Mouse (Mus musculus): ENCODE data around the gene Chrm1. TPM values are rescaled to one million over a fixed set of nuclear protein-coding genes. Genes with fewer than 3 reads are reported as not detected.
A peak's percentile ranks its signal among the peaks of the same experiment; 100 is the strongest.

Gene Chrm1
- polyA plus RNA-seq, 1 experiment from 2014 or later, result 0.05 TPM

DNA sequence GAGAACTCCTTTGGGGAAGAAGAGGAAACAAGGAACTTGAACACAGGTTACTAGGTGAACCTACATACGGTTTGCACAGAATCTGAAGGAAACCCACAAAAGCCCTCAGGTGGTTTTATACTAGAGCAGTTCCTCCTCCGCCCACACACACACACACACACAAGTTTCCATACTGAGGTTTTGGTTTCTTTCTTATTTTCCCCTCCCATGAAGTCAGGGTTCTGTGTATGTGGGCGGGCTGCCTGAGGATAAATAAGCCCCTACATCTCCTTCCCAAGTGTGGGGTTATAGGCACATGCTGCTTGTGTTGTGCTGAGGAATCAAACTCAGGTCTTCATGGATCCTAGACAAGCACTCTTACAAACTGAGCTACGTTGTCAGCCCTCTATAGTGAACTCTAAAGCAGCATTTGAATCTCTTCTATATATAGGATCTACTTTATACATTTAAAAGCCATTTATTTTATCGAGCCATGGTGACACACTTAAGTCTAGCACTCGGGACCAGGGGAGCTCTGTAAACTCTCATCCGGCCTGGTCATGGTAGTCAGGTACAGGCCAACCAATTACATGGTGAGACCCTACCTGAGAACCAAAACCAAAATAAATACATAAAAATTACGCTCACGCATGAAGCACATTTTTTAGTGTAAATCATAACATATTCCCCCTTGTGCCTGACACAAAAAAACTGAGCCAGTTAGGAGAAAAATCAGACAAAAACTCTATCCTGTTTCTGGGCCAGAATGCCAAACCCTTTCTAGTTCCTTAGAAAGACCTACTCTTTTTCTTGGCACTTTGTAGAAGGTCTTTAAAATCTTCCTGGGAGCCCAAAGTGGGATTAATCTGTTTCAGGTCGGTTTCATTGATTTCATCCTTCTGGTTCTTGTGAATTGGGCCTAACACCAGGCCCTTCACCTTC, 48.6 kb downstream of the Chrm1 start:
- Histone ChIP-seq H3K4me3 (ENCODE audit: low read depth, low read length) (peak overlapping the region; percentile 91), H3K9ac (ENCODE audit: low read length) (peak overlapping the region; percentile 94), H3K9me3 (ENCODE audit: control insufficient read depth, low read length) (no peaks in the 10 kb centered on the region), H3K27me3 (ENCODE audit: control insufficient read depth, insufficient read depth, low read length) (no peaks in the 10 kb centered on the region), H3K36me3 (ENCODE audit: control insufficient read depth, insufficient read depth, low read length) (peaks cover 20% of the 10 kb centered on the region), H3K4me2 (ENCODE audit: low read depth) (peak overlapping the region; percentile 74), H3K27ac (ENCODE audit: low read depth, low read length) (peak overlapping the region; percentile 88), H3K4me1 (ENCODE audit: control insufficient read depth, insufficient read depth, low read length) (peaks cover 15% of the 10 kb centered on the region)
- ATAC-seq (ENCODE audit: insufficient read depth, low FRiP score, low TSS enrichment) (no peak), DNase-seq (ENCODE audit: low spot score) (no peak)
- WGBS, result 63% methylated on average over 10 of the region's 10 CpGs

DNA sequence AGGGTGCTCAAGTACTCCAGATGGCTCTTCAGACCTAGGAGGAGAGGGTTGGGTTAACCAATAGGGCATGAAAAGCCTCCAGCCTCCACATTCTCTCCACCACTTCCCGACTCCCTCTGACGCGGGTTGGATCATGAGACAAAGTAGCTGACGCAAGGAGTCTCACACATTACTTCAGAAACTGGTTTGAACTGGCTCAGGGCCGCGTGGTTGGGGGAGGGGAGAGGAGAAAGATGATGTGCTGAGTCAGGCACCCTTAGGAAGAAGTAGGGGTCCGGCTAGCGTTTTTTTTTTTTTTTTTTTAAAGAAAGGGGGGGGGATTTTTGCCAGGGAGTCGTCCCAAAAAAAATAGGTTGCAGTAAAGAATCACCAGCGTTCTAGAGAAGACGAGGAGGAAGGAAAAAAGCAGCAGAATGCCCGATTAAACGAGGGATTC, 49.3 kb downstream of the Chrm1 start:
- peak; percentile 90 for DNase-seq (ENCODE audit: low spot score)
- H3K4me2 ChIP-seq (ENCODE audit: low read depth), result peak overlapping the region; percentile 74
- no peaks in the 10 kb centered on the region for H3K9me3 ChIP-seq (ENCODE audit: control insufficient read depth, low read length)
- peak overlapping the region; percentile 94 for H3K9ac ChIP-seq (ENCODE audit: low read length)
- peaks cover 15% of the 10 kb centered on the region for H3K4me1 ChIP-seq (ENCODE audit: control insufficient read depth, insufficient read depth, low read length)
- peaks cover 16% of the 10 kb centered on the region for H3K36me3 ChIP-seq (ENCODE audit: control insufficient read depth, insufficient read depth, low read length)
- no peaks in the 10 kb centered on the region for H3K27me3 ChIP-seq (ENCODE audit: control insufficient read depth, insufficient read depth, low read length)
- peak overlapping the region; percentile 91 for H3K4me3 ChIP-seq (ENCODE audit: low read depth, low read length)
- WGBS, result under 1% methylated on average over 13 of the region's 13 CpGs
- ATAC-seq (ENCODE audit: insufficient read depth, low FRiP score, low TSS enrichment), result peak; percentile 80
- H3K27ac ChIP-seq (ENCODE audit: low read depth, low read length), result peak overlapping the region; percentile 88

DNA sequence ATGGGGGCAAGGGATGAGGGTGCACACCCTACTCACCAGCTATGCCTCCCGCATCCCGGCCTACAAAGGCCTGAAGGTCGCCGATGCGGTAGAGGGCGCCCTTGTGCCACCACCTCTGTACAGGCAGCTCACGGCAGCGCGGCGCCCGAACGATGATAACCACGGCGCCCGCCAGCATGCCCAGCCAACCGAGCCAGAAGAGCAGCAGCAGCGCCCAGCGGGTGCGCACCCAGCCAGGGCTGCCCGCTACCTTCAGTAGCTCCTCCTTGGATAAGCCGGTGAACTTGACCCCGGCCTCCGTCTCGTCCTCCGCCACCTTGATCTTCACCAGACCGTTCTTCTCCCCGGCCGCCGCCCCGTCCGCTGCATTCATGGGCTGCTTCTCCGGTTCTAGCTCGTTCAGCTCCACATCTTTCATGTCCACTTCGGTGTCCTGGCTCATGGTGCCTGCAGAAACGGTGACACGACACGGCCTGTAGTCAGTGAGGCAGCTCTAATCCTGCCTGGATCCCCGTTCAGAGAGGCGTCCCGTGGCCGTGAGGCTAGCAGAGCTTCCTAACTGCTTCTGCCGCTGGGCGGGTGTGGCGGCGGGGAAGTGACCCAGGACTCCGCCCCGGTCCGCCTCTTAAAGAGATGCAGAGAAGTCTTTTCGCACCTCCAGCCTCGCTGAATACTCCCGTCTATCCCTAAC, 49.9 kb downstream of the Chrm1 start:
- Histone ChIP-seq H3K9me3 (ENCODE audit: control insufficient read depth, low read length) (no peaks in the 10 kb centered on the region), H3K9ac (ENCODE audit: low read length) (peak overlapping the region; percentile 94), H3K4me2 (ENCODE audit: low read depth) (peak overlapping the region; percentile 74), H3K4me1 (ENCODE audit: control insufficient read depth, insufficient read depth, low read length) (peaks cover 15% of the 10 kb centered on the region), H3K36me3 (ENCODE audit: control insufficient read depth, insufficient read depth, low read length) (peaks cover 10% of the 10 kb centered on the region), H3K27ac (ENCODE audit: low read depth, low read length) (peak overlapping the region; percentile 88), H3K4me3 (ENCODE audit: low read depth, low read length) (peak overlapping the region; percentile 91), H3K27me3 (ENCODE audit: control insufficient read depth, insufficient read depth, low read length) (no peaks in the 10 kb centered on the region)
- ATAC-seq (ENCODE audit: insufficient read depth, low FRiP score, low TSS enrichment) (peak; percentile 93), DNase-seq (ENCODE audit: low spot score) (peak; percentile 92)
- WGBS, result under 1% methylated on average over 44 of the region's 51 CpGs

DNA sequence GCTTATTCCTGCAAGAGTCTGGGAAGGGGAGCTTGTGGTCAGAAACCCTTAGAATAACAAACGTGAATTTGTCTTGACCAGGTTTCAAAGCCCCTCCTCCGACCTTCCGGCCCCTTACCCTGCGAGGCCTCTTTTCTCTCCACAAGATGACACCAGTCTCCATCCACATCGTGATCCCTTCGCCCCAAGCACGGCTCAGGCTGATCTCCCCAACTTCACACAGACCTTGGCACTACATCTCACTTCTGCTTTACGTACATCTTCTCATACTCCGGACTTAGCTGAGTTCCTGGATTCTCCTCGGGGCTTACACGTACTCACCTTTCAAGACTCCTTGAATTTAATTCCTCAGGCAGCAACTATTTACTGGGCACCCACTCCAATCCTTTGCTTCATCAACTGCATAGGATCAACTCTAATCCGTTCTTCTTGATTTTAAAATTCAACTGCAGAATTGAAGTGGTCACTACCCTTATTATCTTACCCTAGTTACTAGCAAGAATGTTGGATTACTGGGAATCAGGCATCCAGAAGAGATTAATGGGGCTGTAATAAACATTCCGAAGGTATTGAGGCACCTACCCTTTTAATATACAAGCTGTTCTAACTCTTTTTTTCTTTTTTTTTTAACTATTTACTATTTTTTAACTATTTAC, 50.5 kb downstream of the Chrm1 start:
- Histone ChIP-seq H3K27me3 (ENCODE audit: control insufficient read depth, insufficient read depth, low read length) (no peaks in the 10 kb centered on the region), H3K4me1 (ENCODE audit: control insufficient read depth, insufficient read depth, low read length) (peaks cover 15% of the 10 kb centered on the region), H3K36me3 (ENCODE audit: control insufficient read depth, insufficient read depth, low read length) (peaks cover 6% of the 10 kb centered on the region; the same call in 1 of the 2 replicates), H3K9me3 (ENCODE audit: control insufficient read depth, low read length) (no peaks in the 10 kb centered on the region), H3K4me2 (ENCODE audit: low read depth) (peak overlapping the region; percentile 74), H3K27ac (ENCODE audit: low read depth, low read length) (peak overlapping the region; percentile 88; the same call in 1 of the 2 replicates), H3K9ac (ENCODE audit: low read length) (peak overlapping the region; percentile 94), H3K4me3 (ENCODE audit: low read depth, low read length) (peak overlapping the region; percentile 91)
- WGBS, result 7% methylated on average over 13 of the region's 13 CpGs
- ATAC-seq (ENCODE audit: insufficient read depth, low FRiP score, low TSS enrichment) (peak; percentile 33; the same call in 1 of the 2 replicates), DNase-seq (ENCODE audit: low spot score) (no peak)

DNA sequence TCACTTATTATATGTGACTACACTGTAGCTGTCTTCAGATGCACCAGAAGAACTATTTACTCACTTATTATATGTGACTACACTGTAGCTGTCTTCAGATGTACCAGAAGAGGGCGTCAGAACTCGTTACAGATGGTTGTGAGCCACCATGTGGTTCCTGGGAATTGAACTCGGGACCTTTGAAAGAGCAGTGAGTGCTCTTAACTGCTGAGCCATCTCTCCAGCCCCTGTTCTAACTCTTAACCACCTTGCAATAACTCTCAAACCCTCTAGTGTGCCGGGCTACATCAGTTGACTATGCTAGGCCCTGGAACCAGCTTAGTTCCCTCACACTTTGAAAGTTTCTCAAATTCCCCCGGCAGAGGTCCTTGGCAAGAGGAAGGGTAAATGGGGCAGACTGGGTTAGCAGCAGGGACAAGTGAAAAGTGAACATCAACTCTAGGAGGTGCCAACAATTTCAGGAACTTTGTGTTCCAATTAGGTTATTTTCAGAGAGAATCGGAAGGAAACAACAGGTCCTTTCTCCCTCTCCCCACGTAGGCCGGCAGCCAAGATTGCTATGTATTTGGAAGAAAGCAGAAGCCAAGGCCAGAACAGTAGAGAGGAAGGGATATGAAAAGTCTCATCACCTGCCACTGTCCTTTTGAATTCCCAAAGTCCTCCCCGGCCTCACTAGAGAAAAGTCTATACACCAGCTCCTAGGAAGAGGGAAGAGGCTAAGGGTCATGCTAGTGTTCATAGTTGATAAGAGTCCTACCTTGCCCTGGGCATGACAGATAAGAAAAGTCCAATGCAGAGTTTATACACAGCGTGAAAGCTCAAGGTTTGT, 51.3 kb downstream of the Chrm1 start:
- no peaks in the 10 kb centered on the region for H3K27me3 ChIP-seq (ENCODE audit: control insufficient read depth, insufficient read depth, low read length)
- H3K36me3 ChIP-seq (ENCODE audit: control insufficient read depth, insufficient read depth, low read length), result 0 out of 2 replicates have a peak, but pooled peaks cover 2% of the 10 kb centered on the region
- peaks cover 15% of the 10 kb centered on the region for H3K4me1 ChIP-seq (ENCODE audit: control insufficient read depth, insufficient read depth, low read length)
- H3K9ac ChIP-seq (ENCODE audit: low read length), result no peak overlapping the region
- ATAC-seq (ENCODE audit: insufficient read depth, low FRiP score, low TSS enrichment) (no peak), DNase-seq (ENCODE audit: low spot score) (no peak)
- H3K4me3 ChIP-seq (ENCODE audit: low read depth, low read length), result no peak overlapping the region
- no peak overlapping the region for H3K27ac ChIP-seq (ENCODE audit: low read depth, low read length)
- WGBS, result 80% methylated on average over 10 of the region's 10 CpGs
- no peaks in the 10 kb centered on the region for H3K9me3 ChIP-seq (ENCODE audit: control insufficient read depth, low read length)
- no peak overlapping the region for H3K4me2 ChIP-seq (ENCODE audit: low read depth)

- Histone ChIP-seq H3K4me2 (ENCODE audit: low read depth) (no peak overlapping the region), H3K27ac (ENCODE audit: low read depth, low read length) (no peak overlapping the region), H3K4me3 (ENCODE audit: low read depth, low read length) (no peak overlapping the region), H3K9ac (ENCODE audit: low read length) (no peak overlapping the region), H3K4me1 (ENCODE audit: control insufficient read depth, insufficient read depth, low read length) (peaks cover 15% of the 10 kb centered on the region), H3K9me3 (ENCODE audit: control insufficient read depth, low read length) (no peaks in the 10 kb centered on the region), H3K36me3 (ENCODE audit: control insufficient read depth, insufficient read depth, low read length) (0 out of 2 replicates have a peak, but pooled peaks cover 2% of the 10 kb centered on the region), H3K27me3 (ENCODE audit: control insufficient read depth, insufficient read depth, low read length) (no peaks in the 10 kb centered on the region)
- ATAC-seq (ENCODE audit: insufficient read depth, low FRiP score, low TSS enrichment), result no peak
- WGBS, result 57% methylated on average over 10 of the region's 10 CpGs
- DNase-seq (ENCODE audit: low spot score), result no peak
Observed at GRCm38 (mm10) chr19:8715868-8716766, 52.5 kb downstream of the Chrm1 start.

DNA sequence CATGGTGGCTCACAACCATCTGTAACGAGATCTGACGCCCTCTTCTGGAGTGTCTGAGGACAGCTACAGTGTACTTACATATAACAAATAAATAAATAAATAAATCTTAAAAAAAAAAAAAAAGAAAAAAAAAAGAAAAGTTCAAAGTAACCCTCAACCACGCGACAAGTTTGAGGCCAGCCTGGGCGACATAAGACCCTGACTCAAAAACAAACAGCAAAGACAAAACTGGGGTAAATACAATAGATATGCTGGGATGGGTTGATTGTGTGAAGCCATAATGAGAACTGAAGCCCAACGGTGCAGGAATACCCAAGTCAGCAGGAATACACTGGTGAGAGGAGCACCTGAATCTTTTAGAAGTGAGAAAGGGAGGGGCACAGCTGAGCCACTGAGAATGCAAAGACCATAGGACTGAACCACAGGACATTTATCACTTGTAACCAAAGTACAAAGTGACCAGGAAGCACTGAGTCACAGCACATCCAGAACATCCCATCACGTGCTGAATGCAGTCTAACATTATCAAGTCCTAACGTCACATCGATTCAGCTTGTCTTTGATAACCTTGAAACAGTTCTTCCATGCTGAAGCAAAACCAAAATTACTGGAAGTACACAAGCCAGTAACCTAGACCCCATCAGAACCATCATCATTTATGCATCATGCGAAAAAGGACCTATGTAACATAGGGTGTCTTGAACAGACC, 53.3 kb downstream of the Chrm1 start:
- WGBS, result 69% methylated on average over 8 of the region's 10 CpGs
- peaks cover 10% of the 10 kb centered on the region for H3K4me1 ChIP-seq (ENCODE audit: control insufficient read depth, insufficient read depth, low read length)
- no peak overlapping the region for H3K27ac ChIP-seq (ENCODE audit: low read depth, low read length)
- H3K27me3 ChIP-seq (ENCODE audit: control insufficient read depth, insufficient read depth, low read length), result no peaks in the 10 kb centered on the region
- H3K9me3 ChIP-seq (ENCODE audit: control insufficient read depth, low read length), result no peaks in the 10 kb centered on the region
- no peak overlapping the region for H3K9ac ChIP-seq (ENCODE audit: low read length)
- DNase-seq (ENCODE audit: low spot score), result no peak
- no peak overlapping the region for H3K4me3 ChIP-seq (ENCODE audit: low read depth, low read length)
- no peaks in the 10 kb centered on the region for H3K36me3 ChIP-seq (ENCODE audit: control insufficient read depth, insufficient read depth, low read length)
- no peak overlapping the region for H3K4me2 ChIP-seq (ENCODE audit: low read depth)
- ATAC-seq (ENCODE audit: insufficient read depth, low FRiP score, low TSS enrichment), result no peak
